Mouse (Mus musculus) E14TG2a.4 (cell line): ENCODE measurements around the gene Lrrc75a.
A peak's percentile ranks its signal among the peaks of the same experiment; 100 is the strongest.

Source experiments
- H3K27me3 ChIP-seq: 2 replicates; pipeline ENCODE4 v1.6.1; 2014; ENCODE audit warnings: low read length, control low read depth; ENCODE audit not compliant: insufficient read depth
- H3K36me3 ChIP-seq: 2 replicates; pipeline ENCODE4 v1.6.1; 2014; ENCODE audit warnings: low read length, control low read depth; ENCODE audit not compliant: insufficient read depth
- H3K4me1 ChIP-seq: replicated peaks from 2 replicates; pipeline ENCODE4 v1.6.1; 2014; ENCODE audit warnings: low read depth, low read length, control low read depth
- H3K4me3 ChIP-seq: replicated peaks from 2 replicates; pipeline ENCODE4 v1.5.1; 2014; ENCODE audit warnings: mild to moderate bottlenecking, low read length
- H3K9me3 ChIP-seq: 2 replicates; pipeline ENCODE4 v1.6.1; 2014; ENCODE audit warnings: low read length, control low read depth
- CTCF ChIP-seq: conservative IDR thresholded peaks from 2 replicates; pipeline ENCODE4 v1.5.1; 2014; ENCODE audit warnings: low read length
- NANOG ChIP-seq: IDR thresholded peaks from 2 replicates; pipeline ENCODE4 v1.6.1; 2014; ENCODE audit warnings: borderline replicate concordance, low read length, mixed read lengths
- POU5F1 ChIP-seq: IDR thresholded peaks from 2 replicates; pipeline ENCODE4 v1.6.1; 2014; ENCODE audit warnings: low read length, borderline replicate concordance

Gene Lrrc75a

DNA sequence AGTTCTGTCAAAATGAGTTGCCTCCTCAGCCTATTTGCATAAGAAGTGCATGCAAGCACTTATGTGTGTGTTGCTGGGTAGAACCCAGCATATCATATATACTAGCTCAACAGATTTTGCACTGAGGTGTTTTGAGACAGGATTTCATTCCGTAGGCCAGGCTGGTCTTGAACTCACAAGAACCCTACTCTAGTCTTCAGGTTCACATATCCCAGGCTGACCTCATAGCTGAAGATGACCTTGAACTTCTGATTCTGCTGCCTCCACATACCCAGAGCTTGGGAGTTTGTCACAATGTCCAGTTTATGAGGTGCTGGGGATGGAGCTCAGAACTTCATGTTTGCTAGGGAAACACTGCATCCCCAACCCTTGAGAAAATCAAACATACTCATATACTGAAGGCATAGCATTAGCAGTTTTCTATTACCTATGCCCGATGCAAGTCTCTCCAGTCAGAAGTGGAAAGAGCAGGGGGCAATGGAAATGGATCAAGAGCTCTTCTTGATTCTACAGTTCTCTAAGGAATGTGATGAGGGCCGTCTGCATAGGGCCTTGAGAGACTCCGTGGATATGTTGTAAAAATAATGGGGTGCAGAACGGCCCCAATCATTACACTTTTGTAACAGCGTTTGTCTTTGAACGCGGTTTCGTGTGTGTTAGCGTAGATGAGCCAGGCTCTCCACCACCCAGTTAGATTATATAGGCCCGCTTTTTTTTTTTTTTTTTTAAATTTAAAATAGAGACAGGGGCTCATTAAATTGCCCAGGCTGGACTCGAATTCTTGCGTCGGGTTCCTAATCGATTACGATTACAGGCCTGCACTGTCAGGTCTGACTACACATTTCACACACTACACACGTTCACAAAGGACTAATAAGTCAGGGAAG is 46.3 kb downstream of the Lrrc75a start:
- H3K27me3 ChIP-seq = no peaks in the 10 kb centered on the region
- H3K4me1 ChIP-seq = peaks cover 42% of the 10 kb centered on the region
- H3K9me3 ChIP-seq = no peaks in the 10 kb centered on the region
- H3K36me3 ChIP-seq = peaks cover 41% of the 10 kb centered on the region
- TF ChIP-seq NANOG (no peak), POU5F1 (no peak), CTCF (no peak)
- H3K4me3 ChIP-seq = peak overlapping the region; percentile 87

DNA sequence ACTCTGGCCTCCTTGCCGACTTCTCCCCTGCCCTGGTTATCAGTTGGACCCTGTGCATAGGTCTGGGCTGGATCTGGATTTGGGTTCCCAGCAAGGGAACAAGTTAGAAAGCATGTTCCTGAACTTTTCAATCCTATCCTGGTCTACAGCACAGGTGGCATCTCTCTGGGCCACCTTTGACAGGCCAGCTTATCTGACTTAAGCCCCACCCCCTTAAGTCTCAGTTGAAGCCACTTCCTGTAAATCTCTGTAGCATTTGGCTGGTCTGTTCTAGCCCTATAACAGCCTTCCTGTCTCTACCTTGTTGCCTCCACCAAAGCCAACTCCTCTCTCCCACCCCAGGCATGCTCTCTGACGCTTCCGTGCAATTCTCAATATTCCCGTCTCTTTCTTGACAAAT is 49.8 kb downstream of the Lrrc75a start:
- Histone ChIP-seq H3K4me1 (peaks cover 22% of the 10 kb centered on the region), H3K9me3 (no peaks in the 10 kb centered on the region), H3K36me3 (peaks cover 7% of the 10 kb centered on the region), H3K27me3 (peaks cover 7% of the 10 kb centered on the region; the same call in 1 of the 2 replicates), H3K4me3 (no peak overlapping the region)
- TF ChIP-seq POU5F1 (no peak), CTCF (no peak), NANOG (no peak)

DNA sequence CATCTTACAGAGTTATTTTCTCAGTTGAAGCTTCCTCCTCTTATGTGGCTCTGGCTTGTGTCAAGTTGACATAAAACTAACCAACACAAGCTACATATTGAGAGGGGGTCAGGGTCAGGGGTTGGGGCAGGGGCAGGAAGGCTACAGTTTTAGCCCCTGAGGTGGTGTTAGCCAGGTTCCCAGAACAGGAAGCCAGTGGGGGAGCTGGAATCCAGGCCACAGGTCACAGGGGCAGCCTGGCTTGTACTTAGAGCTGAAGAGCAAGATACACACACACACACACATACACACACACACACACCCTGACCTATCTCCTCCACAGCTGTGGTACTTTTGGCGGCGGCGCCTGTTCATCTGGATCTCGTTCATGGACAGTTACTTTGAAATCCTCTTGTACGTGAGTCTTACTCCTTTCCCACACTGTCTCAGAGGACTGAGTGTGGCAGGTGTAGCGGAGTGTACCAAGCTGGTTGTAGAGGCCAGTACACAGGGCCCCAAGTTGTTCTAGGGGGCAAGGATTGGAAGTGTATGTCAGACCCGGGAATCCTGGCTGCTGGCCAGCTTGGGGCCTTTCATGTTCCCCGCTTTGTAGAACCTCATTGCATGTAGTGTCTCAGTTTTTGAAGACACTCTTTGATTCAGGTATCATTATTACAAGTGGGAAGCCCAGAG is 56.3 kb downstream of the Lrrc75a start:
- TF ChIP-seq CTCF = no peak
- TF ChIP-seq POU5F1 = no peak
- no peak for TF ChIP-seq NANOG
- Histone ChIP-seq H3K4me1 (peaks cover 21% of the 10 kb centered on the region), H3K36me3 (no peaks in the 10 kb centered on the region), H3K4me3 (no peak overlapping the region), H3K27me3 (peaks cover 23% of the 10 kb centered on the region), H3K9me3 (no peaks in the 10 kb centered on the region)

DNA sequence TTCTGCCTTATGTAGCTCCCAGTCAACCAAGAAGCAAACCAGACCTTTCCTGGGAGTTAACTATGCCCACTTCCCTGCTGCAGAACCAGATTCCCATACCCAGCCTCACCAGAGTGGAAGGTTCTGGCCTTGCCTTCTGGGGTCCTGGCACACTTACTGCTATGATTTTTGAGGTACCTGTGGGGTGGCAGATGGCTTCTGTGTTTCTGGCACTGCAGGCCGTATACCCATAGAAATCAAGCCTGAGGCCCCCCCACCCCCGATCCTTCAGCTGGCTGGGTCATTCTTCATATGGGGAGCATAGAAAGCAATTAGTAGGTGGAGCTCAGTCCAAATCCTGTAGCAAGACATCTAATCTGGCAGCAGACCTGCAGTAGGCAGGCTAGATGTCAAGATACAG is 57.3 kb downstream of the Lrrc75a start:
- Histone ChIP-seq H3K36me3 (no peaks in the 10 kb centered on the region), H3K9me3 (no peaks in the 10 kb centered on the region), H3K4me1 (peaks cover 21% of the 10 kb centered on the region), H3K27me3 (peaks cover 20% of the 10 kb centered on the region), H3K4me3 (no peak overlapping the region)
- no peak for TF ChIP-seq POU5F1
- TF ChIP-seq CTCF = no peak
- no peak for TF ChIP-seq NANOG

DNA sequence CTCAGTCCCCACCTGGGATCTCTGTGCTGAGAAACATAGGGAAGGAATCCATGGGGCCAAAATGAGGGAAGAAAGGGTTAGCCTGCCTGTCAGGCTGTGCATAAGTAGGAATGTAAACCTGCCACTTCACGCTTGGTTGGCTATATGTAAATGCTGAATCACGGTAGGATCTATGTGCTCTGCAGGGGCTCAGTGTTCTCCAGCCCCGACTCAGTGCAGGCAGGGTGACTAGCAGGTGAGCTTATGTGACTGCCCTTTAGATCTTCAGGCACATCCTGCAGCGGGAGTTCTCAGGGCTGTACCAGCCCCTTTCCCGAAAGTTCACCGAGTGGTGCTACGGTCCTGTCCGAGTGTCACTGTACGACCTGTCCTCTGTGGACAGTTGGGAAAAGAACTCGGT is 58.9 kb downstream of the Lrrc75a start:
- TF ChIP-seq NANOG = no peak
- TF ChIP-seq POU5F1 = no peak
- no peak for TF ChIP-seq CTCF

DNA sequence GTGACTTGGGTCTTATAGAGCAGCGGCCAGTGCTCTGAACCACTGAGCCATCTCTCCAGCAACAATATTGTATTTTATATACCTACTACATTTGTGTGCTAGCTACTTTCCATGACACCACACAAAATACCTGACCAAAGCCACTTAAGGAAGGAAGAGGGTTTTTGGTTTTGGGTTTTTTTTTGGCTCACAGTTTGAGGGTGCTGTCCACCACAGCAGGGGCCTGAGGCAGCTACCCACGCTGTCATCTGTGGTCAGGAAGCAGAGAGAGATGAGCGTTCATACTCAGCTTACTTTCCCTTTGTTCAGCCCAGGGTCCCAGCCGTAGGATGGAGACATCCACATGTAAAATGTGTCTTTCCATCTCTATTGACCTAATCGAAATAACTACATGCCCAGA is 61.3 kb downstream of the Lrrc75a start:
- Histone ChIP-seq H3K9me3 (no peaks in the 10 kb centered on the region), H3K4me1 (peaks cover 17% of the 10 kb centered on the region)
- TF ChIP-seq NANOG (no peak), CTCF (no peak), POU5F1 (no peak)

More for the DNA sequence above, 58.9 kb downstream of the Lrrc75a start:
- H3K27me3 ChIP-seq = peaks cover 16% of the 10 kb centered on the region
- no peak overlapping the region for H3K4me3 ChIP-seq
- peaks cover 19% of the 10 kb centered on the region for H3K4me1 ChIP-seq
- no peaks in the 10 kb centered on the region for H3K36me3 ChIP-seq
- no peaks in the 10 kb centered on the region for H3K9me3 ChIP-seq

DNA sequence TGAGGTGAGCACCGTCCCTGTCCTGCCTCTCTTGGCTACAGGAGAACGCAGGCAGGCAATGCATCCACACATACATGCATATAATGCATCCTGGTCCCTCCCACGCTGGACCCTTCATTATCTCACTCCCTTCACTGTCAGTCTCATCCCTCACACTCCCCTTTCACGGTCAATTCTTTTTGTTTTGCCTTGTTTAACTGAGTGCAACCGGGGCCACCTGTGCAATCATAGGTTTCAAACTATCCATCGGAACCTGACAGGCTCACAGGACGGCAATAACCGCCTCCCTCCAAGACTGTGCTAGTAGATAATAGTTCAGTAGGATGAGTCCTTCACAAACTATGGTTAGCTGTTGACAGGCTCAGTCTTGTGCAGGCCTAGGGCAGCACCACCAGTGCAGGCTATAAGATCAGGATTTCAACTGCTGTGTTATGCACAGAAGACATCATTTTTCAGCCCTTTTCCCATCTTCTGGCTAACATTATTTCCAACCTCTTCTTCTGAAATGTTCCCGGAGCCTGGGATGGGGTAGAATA is 63.6 kb downstream of the Lrrc75a start:
- Histone ChIP-seq H3K4me1 (peaks cover 13% of the 10 kb centered on the region), H3K36me3 (no peaks in the 10 kb centered on the region), H3K4me3 (no peak overlapping the region), H3K9me3 (no peaks in the 10 kb centered on the region), H3K27me3 (peaks cover 1% of the 10 kb centered on the region; the same call in 1 of the 2 replicates)
- TF ChIP-seq CTCF (no peak), NANOG (no peak), POU5F1 (no peak)

More for the DNA sequence above, 61.3 kb downstream of the Lrrc75a start:
- Histone ChIP-seq H3K36me3 (no peaks in the 10 kb centered on the region), H3K4me3 (no peak overlapping the region), H3K27me3 (peaks cover 16% of the 10 kb centered on the region)

DNA sequence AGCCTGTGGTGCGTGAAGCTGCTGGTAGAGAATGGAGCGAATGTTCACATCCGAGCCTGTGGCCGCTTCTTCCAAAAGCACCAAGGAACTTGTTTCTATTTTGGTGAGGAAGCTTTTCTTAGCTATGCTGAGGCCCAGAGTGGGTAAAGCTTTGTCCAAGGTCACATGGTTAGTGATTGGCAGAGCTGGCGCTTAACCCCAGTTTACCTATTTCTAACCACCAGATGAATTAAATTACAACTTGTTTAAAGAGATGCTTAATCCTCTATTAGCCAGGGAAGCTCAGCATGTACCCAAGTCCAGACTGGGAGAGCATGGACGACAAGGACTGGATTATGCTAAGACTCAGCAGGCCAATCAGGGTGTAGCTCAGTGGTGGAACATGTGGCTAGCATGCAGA is 65.3 kb downstream of the Lrrc75a start:
- Histone ChIP-seq H3K4me3 (peak overlapping the region; percentile 37; the same call in 1 of the 2 replicates), H3K27me3 (peaks cover 8% of the 10 kb centered on the region), H3K9me3 (no peaks in the 10 kb centered on the region), H3K36me3 (no peaks in the 10 kb centered on the region), H3K4me1 (peaks cover 23% of the 10 kb centered on the region)
- TF ChIP-seq NANOG (no peak), POU5F1 (no peak), CTCF (no peak)
